Mouse (Mus musculus): ENCODE data around the gene B3gnt3. TPM values are rescaled to one million over a fixed set of nuclear protein-coding genes. Genes with fewer than 3 reads are reported as not detected.
"Not testable (repeated sequence)": the region's sequence is repeated elsewhere in the genome, so short reads cannot be mapped to it uniquely, and the experiment has no call there.

The B3gnt3 gene
- 0.77 TPM in 1 of 2 replicates, not detected in the other for polyA plus RNA-seq (2012; ENCODE audit: insufficient read depth, low replicate concordance)

- Histone ChIP-seq H3K4me1 (peaks cover 42% of the 10 kb centered on the region), H3K9me3 (no peaks in the 10 kb centered on the region), H3K27me3 (replicated peaks) (peaks cover 38% of the 10 kb centered on the region), H3K4me3 (replicated peaks) (peak within 1 kb of the TSS; percentile 88), H3K36me3 (replicated peaks; ENCODE audit: low read length) (no peaks in the 10 kb centered on the region)
- TF ChIP-seq GATA1 (IDR thresholded peaks at IDR 0.05; ENCODE audit: borderline replicate concordance, low read length) (no peak), FLI1 (IDR thresholded peaks at IDR 0.05; ENCODE audit: low read length) (no peak)
Measured at GRCm38 (mm10) chr8:71701414-71702086, at the start of gene B3gnt3. TSS of gene B3gnt3 (minus strand) at chr8:71701789.

DNA sequence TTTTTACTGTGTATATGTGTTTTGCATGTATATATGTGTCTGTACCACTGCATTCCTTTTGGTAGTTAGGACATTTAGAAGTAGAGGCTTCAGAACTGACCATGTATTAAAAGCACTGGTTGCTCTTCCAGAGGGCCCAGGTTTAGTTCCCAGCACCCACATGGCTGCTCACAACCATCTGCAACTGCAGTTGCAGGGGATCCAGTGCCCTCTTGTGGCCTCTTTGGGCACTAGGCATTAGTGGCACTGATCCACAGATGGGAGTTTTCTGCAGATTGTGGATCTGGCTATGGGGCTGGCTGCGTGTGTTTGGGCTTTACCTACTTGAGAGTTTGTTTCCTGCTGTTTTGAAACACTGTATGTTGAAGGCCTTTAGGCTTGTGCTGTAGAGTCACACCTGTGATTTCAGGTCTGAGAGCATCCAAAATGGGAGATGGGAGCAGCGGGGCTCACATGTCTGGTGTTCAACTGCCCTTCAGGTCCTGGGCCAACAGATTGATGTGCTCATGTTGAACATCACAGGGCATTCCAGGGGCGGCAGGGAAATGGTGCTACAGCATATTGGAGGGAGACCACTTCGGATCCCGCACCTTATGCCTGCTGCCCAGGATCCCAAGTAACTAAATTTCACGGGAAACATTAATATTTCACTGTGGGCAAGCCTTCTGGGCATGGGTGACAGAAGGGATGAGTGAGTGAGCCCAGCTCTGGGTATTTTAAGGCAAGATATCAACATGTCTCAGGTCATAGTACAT, 47.9 kb upstream of the B3gnt3 start:
- H3K36me3 ChIP-seq (replicated peaks; ENCODE audit: low read length); H3K4me3 ChIP-seq (replicated peaks); H3K27me3 ChIP-seq (replicated peaks): not testable (repeated sequence)
- peaks cover 11% of the 10 kb centered on the region for H3K4me1 ChIP-seq
- peaks cover 26% of the 10 kb centered on the region for H3K9me3 ChIP-seq

GRCm38 (mm10) chr8:71747082-71747481, 45.5 kb upstream of the B3gnt3 start:
- Histone ChIP-seq H3K9me3 (peaks cover 23% of the 10 kb centered on the region), H3K4me1 (peaks cover 12% of the 10 kb centered on the region)
- H3K36me3 ChIP-seq (replicated peaks; ENCODE audit: low read length); H3K27me3 ChIP-seq (replicated peaks); H3K4me3 ChIP-seq (replicated peaks): not testable (repeated sequence)

DNA sequence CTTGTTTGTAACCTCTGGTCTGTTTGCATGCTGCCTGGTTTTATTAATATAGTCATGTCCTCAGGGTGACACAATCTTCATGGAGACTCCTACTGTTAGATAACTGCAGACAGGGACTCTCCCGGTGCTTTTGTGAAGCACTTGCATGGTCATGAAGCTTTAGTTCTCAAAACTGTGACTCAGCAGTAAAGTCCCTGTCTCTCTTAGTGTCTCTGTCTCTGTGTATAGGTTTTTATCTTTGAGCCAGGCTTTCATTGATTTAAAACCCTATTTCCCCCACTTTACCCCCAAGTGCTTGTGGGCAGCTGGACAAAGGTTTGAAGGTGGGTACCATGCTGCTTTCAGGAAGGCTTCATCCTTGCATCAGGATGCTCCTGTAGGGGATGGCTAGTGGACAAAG, 43.7 kb upstream of the B3gnt3 start:
- H3K9me3 ChIP-seq, result peaks cover 23% of the 10 kb centered on the region
- no peak for TF ChIP-seq FLI1 (IDR thresholded peaks at IDR 0.05; ENCODE audit: low read length)
- no peak for TF ChIP-seq GATA1 (IDR thresholded peaks at IDR 0.05; ENCODE audit: borderline replicate concordance, low read length)

GRCm38 (mm10) chr8:71742783-71743182, 41.2 kb upstream of the B3gnt3 start:
- H3K4me3 ChIP-seq (replicated peaks), result no peak overlapping the region
- H3K9me3 ChIP-seq, result peaks cover 14% of the 10 kb centered on the region
- H3K27me3 ChIP-seq (replicated peaks), result peaks cover 5% of the 10 kb centered on the region
- TF ChIP-seq FLI1 (IDR thresholded peaks at IDR 0.05; ENCODE audit: low read length), result no peak
- TF ChIP-seq GATA1 (IDR thresholded peaks at IDR 0.05; ENCODE audit: borderline replicate concordance, low read length), result no peak
- no peaks in the 10 kb centered on the region for H3K36me3 ChIP-seq (replicated peaks; ENCODE audit: low read length)
- H3K4me1 ChIP-seq, result peaks cover 21% of the 10 kb centered on the region

More for the DNA sequence above, 43.7 kb upstream of the B3gnt3 start:
- H3K4me1 ChIP-seq, result peaks cover 21% of the 10 kb centered on the region
- peaks cover 5% of the 10 kb centered on the region for H3K27me3 ChIP-seq (replicated peaks)
- H3K36me3 ChIP-seq (replicated peaks; ENCODE audit: low read length), result no peaks in the 10 kb centered on the region
- no peak overlapping the region for H3K4me3 ChIP-seq (replicated peaks)

DNA sequence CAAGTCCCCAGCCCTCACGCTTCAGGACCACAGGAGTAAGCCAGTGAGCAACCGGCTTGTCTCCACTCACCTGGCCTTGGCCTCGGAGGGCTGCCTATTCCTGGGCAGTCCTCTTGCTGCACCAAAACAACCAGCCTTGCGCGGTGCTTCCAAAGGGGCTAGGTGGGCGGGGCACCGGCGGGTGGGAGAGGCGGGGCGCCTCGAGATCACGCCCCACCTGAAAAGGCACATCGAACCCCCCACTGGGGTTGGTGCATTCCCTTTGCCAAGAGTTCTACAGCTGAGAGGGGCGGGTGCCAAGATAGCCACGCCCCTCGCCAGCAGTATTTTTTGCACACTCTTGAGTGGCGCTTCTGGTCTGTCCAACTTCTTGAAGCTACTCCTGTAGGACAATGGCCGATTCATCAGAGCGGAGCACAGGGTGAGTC, 40.1 kb upstream of the B3gnt3 start:
- Histone ChIP-seq H3K36me3 (replicated peaks; ENCODE audit: low read length) (no peaks in the 10 kb centered on the region), H3K4me3 (replicated peaks) (peak overlapping the region; percentile 64), H3K27me3 (replicated peaks) (peaks cover 7% of the 10 kb centered on the region), H3K4me1 (peaks cover 21% of the 10 kb centered on the region), H3K9me3 (peaks cover 4% of the 10 kb centered on the region)
- TF ChIP-seq GATA1 (IDR thresholded peaks at IDR 0.05; ENCODE audit: borderline replicate concordance, low read length), result no peak
- no peak for TF ChIP-seq FLI1 (IDR thresholded peaks at IDR 0.05; ENCODE audit: low read length)

GRCm38 (mm10) chr8:71741226-71741625, 39.6 kb upstream of the B3gnt3 start:
- peak overlapping the region; percentile 64 for H3K4me3 ChIP-seq (replicated peaks)
- TF ChIP-seq GATA1 (IDR thresholded peaks at IDR 0.05; ENCODE audit: borderline replicate concordance, low read length) (no peak), FLI1 (IDR thresholded peaks at IDR 0.05; ENCODE audit: low read length) (no peak)
- peaks cover 7% of the 10 kb centered on the region for H3K27me3 ChIP-seq (replicated peaks)
- H3K36me3 ChIP-seq (replicated peaks; ENCODE audit: low read length), result no peaks in the 10 kb centered on the region
- H3K9me3 ChIP-seq, result no peaks in the 10 kb centered on the region
- peaks cover 21% of the 10 kb centered on the region for H3K4me1 ChIP-seq

DNA sequence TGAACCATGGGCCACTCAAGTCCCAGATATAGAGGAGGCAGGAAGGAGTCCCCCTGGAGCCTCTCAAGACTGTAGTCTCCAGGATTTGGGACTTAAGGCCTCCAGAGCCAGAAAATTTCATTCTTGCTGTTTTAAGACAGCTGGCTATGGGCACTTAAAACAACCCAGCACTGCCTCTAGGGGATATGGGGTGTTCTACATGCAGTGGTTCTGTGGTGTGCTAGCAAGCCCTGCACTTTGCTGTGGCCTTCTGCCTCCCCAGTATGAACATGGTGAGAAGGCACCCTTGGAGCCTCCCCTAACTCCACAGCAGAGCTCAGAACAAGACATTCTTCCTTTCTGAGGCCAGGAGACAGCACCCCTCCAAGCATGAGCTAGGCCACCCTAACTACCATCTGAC, 36.7 kb upstream of the B3gnt3 start:
- not testable (repeated sequence) for H3K9me3 ChIP-seq; H3K36me3 ChIP-seq (replicated peaks; ENCODE audit: low read length); H3K27me3 ChIP-seq (replicated peaks); H3K4me3 ChIP-seq (replicated peaks)
- peaks cover 10% of the 10 kb centered on the region for H3K4me1 ChIP-seq

DNA sequence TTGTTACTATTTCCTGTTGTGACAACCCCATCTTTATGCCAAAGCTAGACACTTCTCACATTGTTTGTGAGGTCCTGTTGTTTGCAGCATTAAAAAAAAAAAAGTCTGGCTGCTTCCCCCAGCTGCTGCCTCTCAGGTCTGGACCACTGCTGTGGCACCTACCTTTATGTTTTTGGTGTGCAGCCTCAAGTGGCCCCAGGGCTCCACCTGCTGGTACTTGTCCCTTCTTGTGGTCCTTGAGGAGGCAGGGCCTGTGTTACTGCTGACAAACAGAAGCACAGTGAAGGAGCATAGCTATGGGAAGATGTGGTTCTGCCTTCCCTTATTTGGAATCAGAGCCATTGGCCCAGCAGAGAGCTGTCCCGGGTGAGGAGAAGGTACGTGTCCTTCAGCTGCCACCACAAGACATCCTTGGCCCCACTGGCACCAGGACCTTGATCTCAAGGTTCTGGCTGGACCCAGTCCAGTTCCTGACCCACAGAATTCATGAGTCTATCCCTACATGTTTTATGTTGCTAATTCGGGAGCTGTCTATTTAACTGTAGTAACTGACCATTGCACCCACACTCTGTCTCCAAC, 30.2 kb upstream of the B3gnt3 start:
- peaks cover 27% of the 10 kb centered on the region for H3K4me1 ChIP-seq
- H3K27me3 ChIP-seq (replicated peaks), result peaks cover 43% of the 10 kb centered on the region
- H3K4me3 ChIP-seq (replicated peaks), result no peak overlapping the region
- TF ChIP-seq FLI1 (IDR thresholded peaks at IDR 0.05; ENCODE audit: low read length) (no peak), GATA1 (IDR thresholded peaks at IDR 0.05; ENCODE audit: borderline replicate concordance, low read length) (no peak)
- H3K36me3 ChIP-seq (replicated peaks; ENCODE audit: low read length), result no peaks in the 10 kb centered on the region
- H3K9me3 ChIP-seq, result no peaks in the 10 kb centered on the region

Data from megakaryocyte, embryonic 14.5 days (primary cell).